Mouse (Mus musculus) MEL (cell line): ENCODE measurements around the gene Dglucy.

Experiments used
- CTCF ChIP-seq, 3 experiments: IDR thresholded peaks in 2 of 3; conservative IDR thresholded peaks in 1 of 3; 2 replicates each; pipeline ENCODE4 v1.5.1; 2011 to 2012; ENCODE audit warnings: low read length in 3 of 3, low read depth in 2 of 3, mild to moderate bottlenecking in 2 of 3, improper control_type of control experiment in 1 of 3, inconsistent platforms in 1 of 3, mixed read lengths in 1 of 3, moderate library complexity in 1 of 3; ENCODE audit not compliant: control insufficient read depth in 1 of 3, insufficient read depth in 1 of 3, poor library complexity in 1 of 3, severe bottlenecking in 1 of 3
- GATA1 ChIP-seq: IDR thresholded peaks from 2 replicates; pipeline ENCODE4 v1.6.1; 2011; ENCODE audit warnings: low read depth, low read length, improper control_type of control experiment
- HCFC1 ChIP-seq: IDR thresholded peaks from 2 replicates; pipeline ENCODE4 v1.6.1; 2012; ENCODE audit warnings: low read depth, mild to moderate bottlenecking, inconsistent platforms, low read length, improper control_type of control experiment, moderate library complexity
- JUND ChIP-seq: IDR thresholded peaks from 2 replicates; pipeline ENCODE4 v1.6.1; 2011; ENCODE audit warnings: low read depth, mild to moderate bottlenecking, improper control_type of control experiment, low read length
- SIN3A ChIP-seq: IDR thresholded peaks from 2 replicates; pipeline ENCODE4 v1.6.1; 2012; ENCODE audit warnings: low read length, improper control_type of control experiment, inconsistent platforms
- TCF12 ChIP-seq: IDR thresholded peaks from 2 replicates; pipeline ENCODE4 v1.6.1; 2014; ENCODE audit warnings: low read depth, mild to moderate bottlenecking, inconsistent platforms, low read length, improper control_type of control experiment, moderate library complexity

GRCm38 (mm10) chr12:100896661-100897060, 117.8 kb downstream of the Dglucy start:
- TF ChIP-seq TCF12 (no peak), HCFC1 (no peak), JUND (no peak), GATA1 (no peak), SIN3A (no peak), CTCF (IDR thresholded peaks at IDR 0.05 in 2 of 3, conservative IDR thresholded peaks at IDR 0.05 in 1 of 3; ENCODE audit: control insufficient read depth in 1 of 3, insufficient read depth in 1 of 3, low read depth in 2 of 3, low read length in 3 of 3, poor library complexity in 1 of 3, severe bottlenecking in 1 of 3) (no peak)
